Mouse (Mus musculus) thymus, adult 2 months (tissue): Measurements from ENCODE around the gene Stx6.

Experiments used
- CTCF ChIP-seq: fragments of 200-500 bp; IDR thresholded peaks from 2 replicates; pipeline ENCODE4 v1.5.1; 2012; ENCODE audit warnings: mild to moderate bottlenecking, control low read depth, low read length, moderate library complexity, borderline replicate concordance; ENCODE audit not compliant: control insufficient read depth, poor library complexity, insufficient read depth; ENCODE audit errors: extremely low read depth
- POLR2A ChIP-seq: fragments of 200-500 bp; IDR thresholded peaks from 2 replicates; pipeline ENCODE4 v1.6.1; 2012; ENCODE audit warnings: mild to moderate bottlenecking, low read length, control low read depth, moderate library complexity; ENCODE audit not compliant: control insufficient read depth, poor library complexity, insufficient read depth; ENCODE audit errors: extremely low read depth

DNA sequence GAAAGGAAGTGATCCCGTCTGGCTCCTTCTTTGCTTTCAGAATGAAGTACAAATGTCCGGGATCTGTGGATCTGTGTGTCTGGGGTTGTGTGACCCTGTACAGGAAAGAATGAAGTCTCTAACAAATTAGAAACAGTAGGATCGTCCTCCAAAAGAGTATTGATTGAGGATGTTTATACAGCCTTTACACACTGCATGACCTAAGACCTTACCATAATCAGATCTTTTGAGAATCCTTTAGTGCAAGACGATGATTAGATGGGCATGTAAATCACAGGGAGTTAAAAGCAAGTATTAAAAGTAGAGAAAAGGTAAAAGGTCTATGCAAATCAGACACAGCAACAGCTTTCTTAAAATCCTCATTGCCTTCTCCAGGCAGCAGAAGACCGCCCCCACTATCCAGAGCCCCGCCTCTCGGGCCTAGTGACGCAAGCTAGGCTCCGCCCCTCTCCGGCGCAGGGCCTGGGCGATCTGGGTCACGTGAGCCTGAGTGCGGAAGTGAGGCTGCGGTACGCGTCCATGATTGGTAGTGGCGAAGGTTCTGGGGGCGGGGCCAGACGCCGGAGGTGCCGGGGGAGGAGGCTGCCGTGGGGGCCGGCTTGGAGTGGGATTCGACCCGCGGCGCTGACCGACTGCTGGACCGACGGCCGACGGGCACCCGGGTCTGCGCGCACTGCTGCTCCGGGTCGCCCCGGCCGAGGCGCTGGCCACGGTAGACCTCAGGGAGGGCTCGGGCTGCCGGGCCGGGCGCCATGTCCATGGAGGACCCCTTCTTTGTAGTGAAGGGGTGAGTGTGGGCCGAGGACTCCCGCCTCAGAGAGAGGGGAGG lies at the start of gene Stx6:
- TF ChIP-seq POLR2A (peak; percentile 80), CTCF (peak; percentile 60; the same call in 1 of the 2 replicates)
